Mouse (Mus musculus) limb, embryonic 10.5 days (tissue): ENCODE results near the gene Hist2h4. TPM values are rescaled to one million over a fixed set of nuclear protein-coding genes. Genes with fewer than 3 reads are reported as not detected.
"Not testable (repeated sequence)": the region's sequence is repeated elsewhere in the genome, so short reads cannot be mapped to it uniquely, and the experiment has no call there.

Experiments used
- DNase-seq: peaks from one replicate; pipeline ENCODE4 v3.0.0-alpha.2; 2017; ENCODE audit warnings: low spot score
- H3K27ac ChIP-seq: fragments of 300-500 bp; sonication (generic); 2 replicates; pipeline ENCODE4 v1.5.1; 2016; ENCODE audit warnings: mild to moderate bottlenecking
- H3K27me3 ChIP-seq: fragments of 300-500 bp; sonication (generic); 2 replicates; pipeline ENCODE4 v1.6.1; 2016; ENCODE audit warnings: low read depth, mild to moderate bottlenecking; ENCODE audit not compliant: poor library complexity, severe bottlenecking
- H3K36me3 ChIP-seq: fragments of 300-500 bp; sonication (generic); 2 replicates; pipeline ENCODE4 v1.6.1; 2016; ENCODE audit warnings: mild to moderate bottlenecking, moderate library complexity
- H3K4me1 ChIP-seq: fragments of 300-500 bp; sonication (generic); 2 replicates; pipeline ENCODE4 v1.6.1; 2016
- H3K4me3 ChIP-seq: fragments of 300-500 bp; sonication (generic); 2 replicates; pipeline ENCODE4 v1.5.1; 2016; ENCODE audit warnings: mild to moderate bottlenecking, moderate library complexity
- H3K9me3 ChIP-seq: fragments of 300-500 bp; sonication (generic); replicated peaks from 2 replicates; pipeline ENCODE4 v1.6.1; 2016; ENCODE audit warnings: mild to moderate bottlenecking
- WGBS: fragments of 180-500 bp; shearing (Covaris S2); methylation state at CpG from one replicate; pipeline ENCODE4 v1.1.7; 2016; 5-methylcytosine and 5-hydroxymethylcytosine counted together
- polyA plus RNA-seq: library from polyadenylated mRNA; unstranded; fragments of >200 nt; fragmentation: Nextera tagmentation; extraction: Ambion mirVana; gene quantifications from 2 replicates; pipeline ENCODE4 v1.2.1, GENCODE M21; 2016

Hist2h4 gene
- polyA plus RNA-seq: 7.7 and 9.4 TPM in 2 replicates

DNA sequence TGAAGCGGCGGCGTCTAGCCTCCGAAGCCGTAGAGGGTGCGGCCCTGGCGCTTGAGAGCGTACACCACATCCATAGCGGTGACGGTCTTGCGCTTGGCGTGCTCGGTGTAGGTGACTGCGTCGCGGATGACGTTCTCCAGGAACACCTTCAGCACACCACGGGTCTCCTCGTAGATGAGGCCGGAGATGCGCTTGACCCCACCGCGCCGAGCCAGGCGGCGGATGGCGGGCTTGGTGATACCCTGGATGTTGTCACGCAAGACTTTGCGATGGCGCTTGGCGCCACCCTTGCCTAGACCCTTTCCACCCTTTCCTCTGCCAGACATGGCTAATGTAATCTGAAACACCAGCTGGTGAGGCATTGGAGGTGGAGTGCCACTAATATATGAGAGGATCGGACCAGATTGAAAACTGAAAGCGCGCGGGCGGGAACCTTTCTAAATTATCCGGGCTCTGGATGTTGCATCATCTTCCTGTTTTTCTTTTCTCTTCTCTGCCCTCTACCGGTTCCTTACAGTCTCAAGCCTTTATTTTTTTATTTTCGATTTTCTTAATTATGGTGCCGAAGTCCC, at the start of gene Hist2h4:
TSS of gene Hist2h4 (minus strand) at position 333 of the 572 bp plus-strand sequence.
- Histone ChIP-seq H3K27ac (peak within 1 kb of the TSS; percentile 97), H3K4me3 (peak within 1 kb of the TSS; percentile 62), H3K9me3 (no peaks in the 10 kb centered on the region), H3K27me3 (peaks cover 10% of the 10 kb centered on the region; the same call in 1 of the 2 replicates), H3K4me1 (peaks cover 48% of the 10 kb centered on the region), H3K36me3 (no peaks in the 10 kb centered on the region)
- DNase-seq: peak; percentile 96
- under 1% methylated on average over 40 of the region's 40 CpGs for WGBS

DNA sequence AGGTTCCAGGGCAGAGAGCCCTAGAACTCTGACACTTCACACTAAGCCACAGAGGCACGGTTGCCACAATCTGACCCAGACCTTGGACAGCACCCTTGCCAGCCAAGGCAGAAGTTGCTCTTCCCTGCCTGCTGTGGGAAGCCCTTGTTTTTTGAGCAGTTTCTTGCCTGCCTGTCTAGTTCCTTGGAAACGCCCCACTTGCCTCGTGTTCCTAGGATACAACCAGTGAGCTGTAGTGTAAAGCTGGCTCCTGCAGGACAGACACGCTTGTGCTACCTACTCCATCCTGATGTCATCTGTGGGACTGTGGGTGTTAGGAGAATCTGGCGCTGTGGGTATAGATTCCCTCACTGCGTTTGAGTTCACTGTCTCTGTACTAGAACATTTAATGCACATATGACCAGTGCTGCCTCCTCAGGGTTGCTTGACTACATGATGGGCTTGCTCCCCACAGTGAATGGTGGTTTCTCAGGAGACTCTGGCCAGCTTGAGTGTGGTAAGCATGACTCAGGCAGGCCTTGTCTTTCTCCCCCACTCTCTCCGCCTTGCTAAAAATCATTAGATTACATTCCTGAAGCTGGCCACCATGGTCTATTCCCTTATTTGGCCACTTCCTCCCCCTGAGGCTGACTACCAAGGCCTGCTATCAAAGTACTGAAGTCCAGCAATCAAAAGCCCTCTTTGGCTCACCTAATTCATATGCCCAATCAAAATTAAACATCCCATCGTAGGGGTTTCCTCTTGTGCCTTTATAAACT, 49.4 kb upstream of the Hist2h4 start:
- no peak overlapping the region for H3K27ac ChIP-seq
- H3K36me3 ChIP-seq: no peaks in the 10 kb centered on the region
- no peaks in the 10 kb centered on the region for H3K9me3 ChIP-seq
- DNase-seq: no peak
- no peaks in the 10 kb centered on the region for H3K27me3 ChIP-seq
- no peak overlapping the region for H3K4me3 ChIP-seq
- H3K4me1 ChIP-seq: no peaks in the 10 kb centered on the region
- 72% methylated on average over 8 of the region's 8 CpGs for WGBS

DNA sequence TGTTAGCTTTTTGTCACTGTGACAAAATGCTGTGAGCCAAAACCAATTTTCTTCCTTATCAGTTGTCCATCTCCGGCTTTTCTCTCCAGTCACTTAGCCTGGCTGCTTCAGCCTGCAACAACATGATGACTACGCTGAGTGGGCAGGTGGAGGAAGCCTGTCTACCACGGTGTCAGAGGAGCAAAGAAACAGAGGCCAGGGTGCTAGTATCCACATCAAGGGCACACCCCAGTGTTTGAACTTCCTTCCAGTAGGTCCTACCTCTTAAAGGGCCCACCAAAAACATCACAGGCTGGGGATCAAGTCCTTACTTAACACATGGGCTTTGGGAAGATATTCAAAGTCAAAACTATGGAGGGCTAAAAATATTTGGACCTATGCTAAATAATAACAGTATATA, 46.3 kb upstream of the Hist2h4 start:
- no peak overlapping the region for H3K27ac ChIP-seq
- H3K4me1 ChIP-seq: no peaks in the 10 kb centered on the region
- no peaks in the 10 kb centered on the region for H3K9me3 ChIP-seq
- no peak overlapping the region for H3K4me3 ChIP-seq
- no peak for DNase-seq
- H3K36me3 ChIP-seq: no peaks in the 10 kb centered on the region
- H3K27me3 ChIP-seq: no peaks in the 10 kb centered on the region
- WGBS: 59% methylated on average over 3 of the region's 3 CpGs

DNA sequence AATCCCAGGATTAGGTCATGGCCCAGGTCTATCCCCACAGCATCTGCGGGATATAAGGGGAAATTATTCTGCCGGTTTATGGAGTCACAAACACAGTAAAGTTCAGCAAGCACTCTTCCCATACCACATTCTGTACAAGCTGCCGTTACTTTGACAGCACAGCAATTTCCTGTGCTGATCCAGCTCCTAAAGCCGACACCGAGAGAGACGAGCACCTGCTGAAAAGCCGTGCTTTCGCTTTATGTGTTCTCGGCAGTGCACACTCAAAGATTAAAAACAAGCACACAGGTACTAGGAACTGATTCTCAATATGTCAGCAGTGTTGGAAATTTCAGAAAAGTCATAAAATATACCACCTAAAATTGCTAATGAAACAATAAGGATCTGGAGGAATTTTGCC, 43.4 kb upstream of the Hist2h4 start:
- H3K4me3 ChIP-seq: no peak overlapping the region
- 0 out of 2 replicates have a peak, but pooled peaks cover 7% of the 10 kb centered on the region for H3K27me3 ChIP-seq
- H3K9me3 ChIP-seq: no peaks in the 10 kb centered on the region
- no peak overlapping the region for H3K27ac ChIP-seq
- no peaks in the 10 kb centered on the region for H3K4me1 ChIP-seq
- no peaks in the 10 kb centered on the region for H3K36me3 ChIP-seq
- DNase-seq: no peak
- WGBS: 80% methylated on average over 9 of the region's 9 CpGs

DNA sequence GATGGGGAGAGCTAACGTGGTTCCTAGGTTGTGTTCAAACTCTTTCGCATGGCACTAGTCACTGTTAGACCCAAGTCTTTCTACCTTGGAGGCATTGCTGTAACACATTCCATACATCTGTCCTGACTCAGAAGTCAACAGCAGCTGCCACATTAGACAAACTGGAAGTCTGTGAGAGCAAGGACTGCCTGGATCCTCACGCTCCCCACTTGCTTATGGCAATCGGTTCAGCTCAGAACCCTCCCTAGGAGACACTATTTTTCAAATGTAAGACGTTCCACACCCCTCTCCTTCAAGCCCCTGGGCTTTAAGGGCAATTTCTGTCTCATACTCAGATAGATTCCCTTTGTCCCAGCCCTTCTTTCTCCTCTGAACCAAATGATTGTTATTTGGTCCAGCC, 39.0 kb upstream of the Hist2h4 start:
- WGBS: 84% methylated on average over 5 of the region's 5 CpGs
- H3K4me3 ChIP-seq: no peak overlapping the region
- DNase-seq: no peak
- H3K36me3 ChIP-seq: no peaks in the 10 kb centered on the region
- no peak overlapping the region for H3K27ac ChIP-seq
- 0 out of 2 replicates have a peak, but pooled peaks cover 9% of the 10 kb centered on the region for H3K27me3 ChIP-seq
- H3K4me1 ChIP-seq: no peaks in the 10 kb centered on the region
- no peaks in the 10 kb centered on the region for H3K9me3 ChIP-seq

DNA sequence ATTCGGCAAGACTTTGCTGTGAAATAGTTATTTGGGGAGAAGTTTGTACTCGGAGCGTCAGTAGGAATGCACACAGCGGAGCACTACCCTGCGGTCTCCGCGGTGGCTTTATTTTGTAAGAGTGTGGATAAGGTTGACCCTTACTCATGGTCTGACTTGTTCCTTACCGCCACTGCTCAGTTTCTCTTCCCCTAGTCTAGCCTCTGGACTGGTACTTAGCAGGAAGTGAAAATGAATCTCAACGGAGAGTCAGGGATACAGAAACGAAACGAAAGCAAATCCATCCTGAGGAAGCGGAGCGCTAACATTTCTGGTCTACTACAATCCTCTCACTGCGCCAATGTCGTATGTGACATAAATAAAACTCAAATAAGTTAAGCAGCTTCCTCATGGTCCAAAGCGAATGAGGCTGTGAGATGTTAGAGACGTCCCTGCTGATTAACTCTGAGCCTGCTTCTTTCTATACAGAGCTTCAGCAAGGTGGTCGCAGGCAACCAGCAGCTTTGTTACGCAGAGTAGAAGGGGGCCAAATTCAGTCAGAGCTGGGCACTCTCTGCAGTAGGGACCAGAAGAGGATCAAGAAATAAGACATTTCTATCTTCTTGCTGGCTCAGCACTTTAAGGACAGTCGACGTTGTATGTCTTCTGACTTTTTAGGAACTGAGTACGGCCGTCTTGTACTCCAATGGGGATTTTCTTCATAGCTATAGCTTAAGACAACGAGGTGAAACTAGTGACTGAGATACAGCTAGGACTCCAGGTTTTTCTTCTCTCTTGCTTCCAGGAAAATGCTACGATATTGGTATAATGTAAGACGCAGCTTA, 37.8 kb upstream of the Hist2h4 start:
- H3K36me3 ChIP-seq: no peaks in the 10 kb centered on the region
- WGBS: 77% methylated on average over 26 of the region's 26 CpGs
- DNase-seq: no peak
- no peaks in the 10 kb centered on the region for H3K9me3 ChIP-seq
- 0 out of 2 replicates have a peak, but pooled peaks cover 9% of the 10 kb centered on the region for H3K27me3 ChIP-seq
- H3K4me3 ChIP-seq: peak overlapping the region; percentile 20
- H3K4me1 ChIP-seq: no peaks in the 10 kb centered on the region
- no peak overlapping the region for H3K27ac ChIP-seq

DNA sequence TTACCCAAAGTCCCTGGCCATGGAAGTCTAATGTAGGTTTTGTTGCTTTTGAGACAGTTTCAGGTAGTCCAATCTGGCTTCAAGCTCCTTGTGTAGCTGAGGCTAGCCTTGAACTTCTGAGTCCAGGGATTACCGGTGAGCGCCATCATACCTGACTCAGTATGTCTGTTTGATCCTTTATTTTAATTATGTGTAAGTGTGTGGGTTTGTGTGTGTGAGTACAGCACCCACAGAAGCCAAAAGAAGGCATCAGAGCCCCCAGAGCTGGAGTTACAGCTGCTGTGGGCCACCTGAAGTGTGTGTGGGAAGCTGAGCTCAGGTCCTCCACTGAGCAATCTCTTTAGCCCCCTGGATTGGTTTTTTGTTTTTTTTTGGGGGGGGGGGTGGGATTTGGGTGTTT, 36.5 kb upstream of the Hist2h4 start:
- 100% methylated on average over 2 of the region's 2 CpGs for WGBS
- Histone ChIP-seq H3K4me1 (no peaks in the 10 kb centered on the region), H3K27ac (no peak overlapping the region), H3K36me3 (no peaks in the 10 kb centered on the region), H3K9me3 (no peaks in the 10 kb centered on the region), H3K27me3 (0 out of 2 replicates have a peak, but pooled peaks cover 9% of the 10 kb centered on the region), H3K4me3 (no peak overlapping the region)
- no peak for DNase-seq

DNA sequence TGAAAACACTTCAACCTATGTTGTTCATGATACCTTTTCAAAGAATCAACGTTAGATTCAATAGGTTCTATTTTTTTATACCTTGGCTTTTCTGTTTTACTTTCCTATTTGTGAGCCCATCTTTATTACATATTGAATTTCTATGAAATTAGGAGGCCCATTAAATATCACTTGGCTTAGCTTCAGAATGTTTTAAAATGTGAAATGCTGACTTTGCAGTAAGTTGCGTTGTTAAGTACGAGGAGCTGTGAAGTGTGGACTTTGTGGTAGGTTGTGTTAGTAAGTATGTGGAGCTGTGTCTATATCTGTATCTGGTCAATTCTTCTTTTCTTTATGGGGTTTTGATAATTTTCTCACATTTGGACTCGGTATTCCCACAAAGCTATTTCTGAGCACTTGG, 35.2 kb upstream of the Hist2h4 start:
- H3K27me3 ChIP-seq: 0 out of 2 replicates have a peak, but pooled peaks cover 9% of the 10 kb centered on the region
- H3K4me3 ChIP-seq: no peak overlapping the region
- no peak for DNase-seq
- no peaks in the 10 kb centered on the region for H3K36me3 ChIP-seq
- H3K27ac ChIP-seq: no peak overlapping the region
- no peaks in the 10 kb centered on the region for H3K9me3 ChIP-seq
- 95% methylated on average over 4 of the region's 4 CpGs for WGBS
- no peaks in the 10 kb centered on the region for H3K4me1 ChIP-seq

DNA sequence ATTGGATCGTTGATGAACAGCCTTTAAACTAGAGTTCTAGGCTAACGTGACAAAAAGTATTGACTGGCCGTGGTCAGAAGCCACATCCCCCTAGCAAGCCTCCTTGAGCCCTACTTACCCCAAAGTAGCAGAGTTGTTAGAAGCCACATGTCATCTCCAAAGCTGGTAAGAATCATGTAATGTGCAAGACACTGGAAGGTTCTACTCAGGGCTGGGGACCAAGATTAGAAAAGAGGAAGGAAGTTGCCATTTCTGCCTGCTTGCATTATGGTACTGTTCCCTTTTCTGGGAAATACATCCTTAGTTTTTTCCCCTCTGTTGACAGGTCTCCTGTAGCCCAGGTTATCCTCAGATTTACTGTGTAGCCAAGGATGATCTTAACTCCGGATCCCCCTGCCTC, 30.7 kb upstream of the Hist2h4 start, which contains the start of gene Fcgr1:
TSS of gene Fcgr1 (minus strand) at position 183 of the 400 bp plus-strand sequence.
- Histone ChIP-seq H3K9me3 (no peaks in the 10 kb centered on the region), H3K36me3 (no peaks in the 10 kb centered on the region), H3K27me3 (no peaks in the 10 kb centered on the region), H3K27ac (no peak within 1 kb of the TSS), H3K4me3 (no peak within 1 kb of the TSS), H3K4me1 (peaks cover 5% of the 10 kb centered on the region; the same call in 1 of the 2 replicates)
- no peak for DNase-seq
- 87% methylated on average over 4 of the region's 4 CpGs for WGBS

DNA sequence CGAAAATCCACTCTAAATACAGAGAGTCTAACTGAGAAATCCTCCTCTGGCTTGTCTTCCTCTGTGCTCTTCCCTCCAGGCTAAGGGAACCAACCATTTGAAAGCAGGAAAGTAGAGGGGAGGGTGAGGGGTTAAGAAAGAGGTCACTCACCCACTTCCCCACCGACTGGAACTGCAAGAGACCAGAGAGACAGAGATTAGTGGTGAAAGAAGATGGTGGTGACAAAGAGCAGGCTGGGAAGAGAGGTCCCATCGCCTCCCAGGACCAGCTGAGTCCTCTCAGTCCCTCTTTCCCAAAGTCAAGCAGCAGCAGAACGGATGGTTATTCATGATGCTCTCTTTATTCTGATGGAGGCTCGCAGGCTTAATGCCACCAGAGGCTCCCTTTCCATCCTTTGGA, 30.3 kb upstream of the Hist2h4 start:
- 59% methylated on average over 5 of the region's 5 CpGs for WGBS
- no peaks in the 10 kb centered on the region for H3K9me3 ChIP-seq
- no peaks in the 10 kb centered on the region for H3K27me3 ChIP-seq
- no peak for DNase-seq
- H3K27ac ChIP-seq: no peak overlapping the region
- peaks cover 5% of the 10 kb centered on the region; the same call in 1 of the 2 replicates for H3K4me1 ChIP-seq
- no peak overlapping the region for H3K4me3 ChIP-seq
- no peaks in the 10 kb centered on the region for H3K36me3 ChIP-seq

DNA sequence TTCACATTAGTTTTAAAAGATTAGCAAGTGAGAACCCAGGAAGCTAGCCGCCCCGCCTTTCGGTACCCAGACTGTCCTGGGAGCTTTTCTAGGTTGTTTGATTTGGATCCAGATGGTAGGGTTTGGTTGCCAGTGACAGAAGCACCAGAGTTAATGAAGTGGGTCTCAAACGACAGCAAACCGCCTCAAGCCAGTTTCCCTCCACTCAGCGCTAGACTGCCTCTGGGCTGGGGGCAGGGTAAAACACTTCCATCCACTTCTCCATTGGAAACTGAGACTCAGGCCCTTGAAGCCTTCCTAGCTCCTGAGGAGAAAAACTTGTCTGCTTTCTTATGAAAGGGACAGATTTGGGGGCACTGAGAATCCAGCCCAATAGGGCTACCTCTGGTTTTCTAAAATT, 29.5 kb upstream of the Hist2h4 start:
- H3K4me1 ChIP-seq: peaks cover 5% of the 10 kb centered on the region; the same call in 1 of the 2 replicates
- no peaks in the 10 kb centered on the region for H3K27me3 ChIP-seq
- no peaks in the 10 kb centered on the region for H3K36me3 ChIP-seq
- H3K4me3 ChIP-seq: no peak overlapping the region
- WGBS: 53% methylated on average over 6 of the region's 6 CpGs
- no peak for DNase-seq
- H3K27ac ChIP-seq: no peak overlapping the region
- H3K9me3 ChIP-seq: no peaks in the 10 kb centered on the region

DNA sequence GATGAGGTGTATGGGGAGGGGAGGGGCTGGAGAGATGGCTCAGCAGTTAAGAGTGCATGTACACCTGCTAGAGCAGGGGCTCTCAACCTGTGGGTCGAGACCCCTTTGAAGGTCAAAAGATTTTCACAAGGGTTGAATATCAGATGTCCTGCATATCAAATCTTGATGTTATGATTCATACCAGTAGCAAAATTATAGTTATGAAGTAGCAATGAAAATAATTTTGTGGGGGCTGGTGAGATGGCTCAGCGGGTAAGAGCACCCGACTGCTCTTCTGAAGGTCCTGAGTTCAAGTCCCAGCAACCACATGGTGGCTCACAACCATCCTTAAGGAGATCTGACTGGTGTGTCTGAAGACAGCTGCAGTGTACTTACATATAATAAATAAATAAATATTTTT, 27.6 kb upstream of the Hist2h4 start:
- WGBS: 95% methylated on average over 3 of the region's 3 CpGs
- H3K36me3 ChIP-seq, H3K27me3 ChIP-seq, H3K9me3 ChIP-seq, H3K4me3 ChIP-seq, H3K4me1 ChIP-seq, H3K27ac ChIP-seq, DNase-seq: not testable (repeated sequence)

DNA sequence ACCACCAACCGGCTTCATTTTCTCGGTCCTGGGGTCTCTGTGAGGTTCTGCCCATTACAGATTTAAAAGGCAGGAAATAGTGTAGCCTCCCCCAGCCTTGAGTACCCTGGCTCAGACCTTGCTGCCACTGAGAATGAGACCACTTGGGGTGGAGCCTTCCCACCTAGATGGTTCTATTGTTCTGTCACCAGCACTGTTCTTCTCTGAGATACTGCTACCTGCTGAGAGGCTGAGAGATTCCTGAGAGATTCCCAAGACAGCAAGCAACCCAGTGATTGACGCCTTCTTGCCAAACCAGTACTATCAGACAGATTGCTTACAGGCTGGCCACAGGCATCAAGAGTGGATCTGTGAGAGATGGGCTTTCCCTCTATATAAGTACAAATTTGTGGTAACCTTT, 26.1 kb upstream of the Hist2h4 start:
- 80% methylated on average over 3 of the region's 3 CpGs for WGBS
- DNase-seq: no peak
- no peak overlapping the region for H3K27ac ChIP-seq
- no peak overlapping the region for H3K4me3 ChIP-seq
- no peaks in the 10 kb centered on the region for H3K36me3 ChIP-seq
- no peaks in the 10 kb centered on the region for H3K27me3 ChIP-seq
- H3K9me3 ChIP-seq: no peaks in the 10 kb centered on the region
- peaks cover 8% of the 10 kb centered on the region for H3K4me1 ChIP-seq
